ENCODE assay signal across 15 mouse cellular contexts in genomic region chr3:96573611-96574511, GRCm38 (mm10). TPM values are rescaled to one million over a fixed set of nuclear protein-coding genes. Genes with fewer than 3 reads are reported as not detected.
DNase-seq lines count a peak whose midpoint lies in the region; ATAC-seq lines count a peak whose summit lies in the region.
"Had no signal": no experiment of that assay in that cellular context is flagged by ENCODE, and none has a peak within 500 bp of the region (broad histone marks: within the 10 kb centered on the region; RNA-seq: fewer than 3 reads in every experiment).

No protein-coding gene starts in this region.

- H3K4me2 ChIP-seq in limb, embryonic 15.5 days: no peak overlapping the region
- H3K4me2 ChIP-seq in heart, embryonic 11.5 days: peak overlapping the region; percentile 11; the same call in 1 of the 2 replicates
- H3K4me2 ChIP-seq in forebrain, embryonic 11.5 days (ENCODE audit: low read depth, low read length, severe bottlenecking): no peak overlapping the region
- H3K4me2 ChIP-seq: embryonic facial prominence, embryonic 12.5 days; forebrain, embryonic 13.5 days; lung, embryonic 15.5 days had no signal

- H3K4me3 ChIP-seq in limb, embryonic 15.5 days: no peak overlapping the region
- H3K4me3 ChIP-seq in limb, embryonic 10.5 days: no peak overlapping the region
- no peak overlapping the region for H3K4me3 ChIP-seq in heart, embryonic 11.5 days (ENCODE audit: low read depth, low read length)
- H3K4me3 ChIP-seq in forebrain, embryonic 11.5 days (ENCODE audit: low read depth, low read length): no peak overlapping the region
- H3K4me3 ChIP-seq: embryonic facial prominence, embryonic 12.5 days; forebrain, embryonic 13.5 days; lung, embryonic 15.5 days; midbrain, embryonic 10.5 days had no signal

- H3K27ac ChIP-seq in limb, embryonic 15.5 days: no peak overlapping the region
- no peak overlapping the region for H3K27ac ChIP-seq in limb, embryonic 10.5 days
- H3K27ac ChIP-seq in heart, embryonic 11.5 days (ENCODE audit: low read depth, low read length): peak overlapping the region; percentile 15; the same call in 1 of the 2 replicates
- H3K27ac ChIP-seq in forebrain, embryonic 11.5 days (ENCODE audit: low read depth, low read length): no peak overlapping the region
- H3K27ac ChIP-seq: embryonic facial prominence, embryonic 12.5 days; forebrain, embryonic 13.5 days; lung, embryonic 15.5 days; midbrain, embryonic 10.5 days had no signal

- peak overlapping the region; percentile 1; the same call in 1 of the 2 replicates for H3K9ac ChIP-seq in limb, embryonic 15.5 days
- H3K9ac ChIP-seq in heart, embryonic 11.5 days (ENCODE audit: low read depth, low read length): 0 out of 2 replicates have a peak overlapping the region, but pooled peaks have one; percentile 10
- H3K9ac ChIP-seq in forebrain, embryonic 11.5 days (ENCODE audit: low read length): no peak overlapping the region
- H3K9ac ChIP-seq: embryonic facial prominence, embryonic 12.5 days; forebrain, embryonic 13.5 days; lung, embryonic 15.5 days had no signal

- 75% methylated on average over 19 of the region's 19 CpGs for WGBS in limb, embryonic 15.5 days
- WGBS in limb, embryonic 10.5 days: 73% methylated on average over 19 of the region's 19 CpGs
- 48% methylated on average over 19 of the region's 19 CpGs for WGBS in heart, embryonic 11.5 days (ENCODE audit: insufficient replicate concordance)
- WGBS in forebrain, embryonic 11.5 days: 85% methylated on average over 19 of the region's 19 CpGs

- H3K36me3 ChIP-seq in limb, embryonic 15.5 days: 0 out of 2 replicates have a peak, but pooled peaks cover 4% of the 10 kb centered on the region
- H3K36me3 ChIP-seq in limb, embryonic 10.5 days: no peaks in the 10 kb centered on the region
- no peaks in the 10 kb centered on the region for H3K36me3 ChIP-seq in heart, embryonic 11.5 days (ENCODE audit: control insufficient read depth, insufficient read depth, low read length)
- H3K36me3 ChIP-seq in forebrain, embryonic 11.5 days (ENCODE audit: control insufficient read depth, insufficient read depth, low read length): no peaks in the 10 kb centered on the region
- H3K36me3 ChIP-seq: embryonic facial prominence, embryonic 12.5 days; lung, embryonic 15.5 days; midbrain, embryonic 10.5 days had no signal

- H3K4me1 ChIP-seq in limb, embryonic 15.5 days: peaks cover 25% of the 10 kb centered on the region
- H3K4me1 ChIP-seq in limb, embryonic 10.5 days: peaks cover 42% of the 10 kb centered on the region
- H3K4me1 ChIP-seq in heart, embryonic 11.5 days (ENCODE audit: control insufficient read depth, insufficient read depth, low read length): peaks cover 46% of the 10 kb centered on the region
- H3K4me1 ChIP-seq in forebrain, embryonic 11.5 days (replicated peaks; ENCODE audit: control insufficient read depth, insufficient read depth, low read length): peaks cover 8% of the 10 kb centered on the region; the same call in 1 of the 2 replicates

- H3K27me3 ChIP-seq in limb, embryonic 15.5 days: no peaks in the 10 kb centered on the region
- H3K27me3 ChIP-seq in limb, embryonic 10.5 days (ENCODE audit: low read depth, poor library complexity, severe bottlenecking): no peaks in the 10 kb centered on the region
- no peaks in the 10 kb centered on the region for H3K27me3 ChIP-seq in heart, embryonic 11.5 days (ENCODE audit: control insufficient read depth, insufficient read depth, low read length)
- no peaks in the 10 kb centered on the region for H3K27me3 ChIP-seq in forebrain, embryonic 11.5 days (ENCODE audit: control insufficient read depth, insufficient read depth, low read length)
- H3K27me3 ChIP-seq: embryonic facial prominence, embryonic 12.5 days; forebrain, embryonic 13.5 days; lung, embryonic 15.5 days had no signal

- DNase-seq in limb, embryonic 10.5 days (ENCODE audit: low spot score): no peak
- peak; percentile 75 for DNase-seq in adrenal gland, postnatal 14 days
- peak; percentile 10 for DNase-seq in naive thymus-derived CD4-positive, alpha-beta T cell, adult 2 months (ENCODE audit: low read depth)
- DNase-seq in forebrain, embryonic 11.5 days (ENCODE audit: low spot score): no peak
- DNase-seq: cerebellum, adult 2 months had no signal

- H3K9me3 ChIP-seq in limb, embryonic 15.5 days: no peaks in the 10 kb centered on the region
- H3K9me3 ChIP-seq in limb, embryonic 10.5 days (replicated peaks): no peaks in the 10 kb centered on the region
- no peaks in the 10 kb centered on the region for H3K9me3 ChIP-seq in heart, embryonic 11.5 days (replicated peaks; ENCODE audit: control insufficient read depth, low read length)
- H3K9me3 ChIP-seq in forebrain, embryonic 11.5 days (ENCODE audit: control insufficient read depth, low read length): no peaks in the 10 kb centered on the region
- H3K9me3 ChIP-seq: embryonic facial prominence, embryonic 12.5 days; forebrain, embryonic 13.5 days; G1E; lung, embryonic 15.5 days; midbrain, embryonic 10.5 days had no signal

- no peak for ATAC-seq in limb, embryonic 15.5 days (ENCODE audit: insufficient number of reproducible peaks, low FRiP score, low TSS enrichment, low read depth)
- no peak for ATAC-seq in heart, embryonic 11.5 days (replicated peaks; ENCODE audit: insufficient number of reproducible peaks, low FRiP score, low TSS enrichment)
- ATAC-seq in forebrain, embryonic 11.5 days (replicated peaks; ENCODE audit: low FRiP score): no peak
- ATAC-seq in megakaryocyte progenitor cell, adult 5-6 weeks (replicated peaks; ENCODE audit: poor library complexity): no peak
- ATAC-seq: forebrain, embryonic 13.5 days had no signal

RNA-seq across cellular contexts. Expression of gene Gm16253, which starts 2.9 kb away (rescaled TPM):
- polyA plus RNA-seq in limb, embryonic 15.5 days (2015; fragmentation: Nextera tagmentation; extraction: Ambion mirVana): 0.82 and 1.2 TPM in 2 replicates
- polyA plus RNA-seq in limb, embryonic 10.5 days (2016; fragmentation: Nextera tagmentation; extraction: Ambion mirVana): 0.60 and 2.0 TPM in 2 replicates
- total RNA-seq in adrenal gland, postnatal 14 days (2021): not detected in 2 replicates
- 1.2 and 1.5 TPM in 2 replicates for polyA plus RNA-seq in heart, embryonic 11.5 days (2014; fragmentation: Nextera tagmentation; extraction: Ambion mirVana)
- 1.0 TPM in 1 of 2 replicates, not detected in the other for polyA plus RNA-seq in forebrain, embryonic 11.5 days (2014; fragmentation: Nextera tagmentation; extraction: Ambion mirVana)
- total RNA-seq in megakaryocyte progenitor cell, adult 5-6 weeks (2015): not detected in 2 replicates
- not detected in 2 replicates for total RNA-seq in megakaryocyte progenitor cell, adult 5-6 weeks (2017)
- total RNA-seq: G1E; hematopoietic stem cell, adult 5-6 weeks; left cerebral cortex, postnatal 14 days had no signal
- polyA plus RNA-seq: cerebellum, adult 2 months; G1E had no signal

RNA-seq across cellular contexts. Expression of gene Txnip, which starts 16.1 kb away (rescaled TPM):
- polyA plus RNA-seq in limb, embryonic 15.5 days (2015; fragmentation: Nextera tagmentation; extraction: Ambion mirVana): 151 and 157 TPM in 2 replicates
- polyA plus RNA-seq in limb, embryonic 10.5 days (2016; fragmentation: Nextera tagmentation; extraction: Ambion mirVana): 28.5 and 43.4 TPM in 2 replicates
- total RNA-seq in adrenal gland, postnatal 14 days (2021): 479 and 772 TPM in 2 replicates
- 106 and 121 TPM in 2 replicates for polyA plus RNA-seq in heart, embryonic 11.5 days (2014; fragmentation: Nextera tagmentation; extraction: Ambion mirVana)
- 45.5 and 46.3 TPM in 2 replicates for polyA plus RNA-seq in forebrain, embryonic 11.5 days (2014; fragmentation: Nextera tagmentation; extraction: Ambion mirVana)
- 103 and 139 TPM in 2 replicates for total RNA-seq in megakaryocyte progenitor cell, adult 5-6 weeks (2015)
- total RNA-seq in megakaryocyte progenitor cell, adult 5-6 weeks (2017): 94.6 and 128 TPM in 2 replicates

RNA-seq across cellular contexts. Expression of gene Polr3gl, which starts 20.1 kb away (rescaled TPM):
- polyA plus RNA-seq in limb, embryonic 15.5 days (2015; fragmentation: Nextera tagmentation; extraction: Ambion mirVana): 38.9 and 42.0 TPM in 2 replicates
- 27.2 and 42.1 TPM in 2 replicates for polyA plus RNA-seq in limb, embryonic 10.5 days (2016; fragmentation: Nextera tagmentation; extraction: Ambion mirVana)
- total RNA-seq in adrenal gland, postnatal 14 days (2021): 35.0 and 36.1 TPM in 2 replicates
- 21.4 and 23.8 TPM in 2 replicates for polyA plus RNA-seq in heart, embryonic 11.5 days (2014; fragmentation: Nextera tagmentation; extraction: Ambion mirVana)
- 22.0 and 28.4 TPM in 2 replicates for polyA plus RNA-seq in forebrain, embryonic 11.5 days (2014; fragmentation: Nextera tagmentation; extraction: Ambion mirVana)
- total RNA-seq in megakaryocyte progenitor cell, adult 5-6 weeks (2015): 27.0 and 30.4 TPM in 2 replicates
- 50.7 and 59.5 TPM in 2 replicates for total RNA-seq in megakaryocyte progenitor cell, adult 5-6 weeks (2017)

RNA-seq across cellular contexts. Expression of gene Ankrd34a, which starts 22.6 kb away (rescaled TPM):
- polyA plus RNA-seq in limb, embryonic 15.5 days (2015; fragmentation: Nextera tagmentation; extraction: Ambion mirVana): 1.9 and 2.7 TPM in 2 replicates
- 0.73 and 0.96 TPM in 2 replicates for polyA plus RNA-seq in limb, embryonic 10.5 days (2016; fragmentation: Nextera tagmentation; extraction: Ambion mirVana)
- 0.49 and 0.70 TPM in 2 replicates for total RNA-seq in adrenal gland, postnatal 14 days (2021)
- polyA plus RNA-seq in heart, embryonic 11.5 days (2014; fragmentation: Nextera tagmentation; extraction: Ambion mirVana): 9.0 TPM in 2 replicates
- polyA plus RNA-seq in forebrain, embryonic 11.5 days (2014; fragmentation: Nextera tagmentation; extraction: Ambion mirVana): 1.9 and 2.4 TPM in 2 replicates
- not detected in 2 replicates for total RNA-seq in megakaryocyte progenitor cell, adult 5-6 weeks (2015)
- total RNA-seq in megakaryocyte progenitor cell, adult 5-6 weeks (2017): not detected in 2 replicates
- total RNA-seq: hematopoietic stem cell, adult 5-6 weeks had no signal

RNA-seq across cellular contexts. Expression of gene Lix1l, which starts 27.1 kb away (rescaled TPM):
- 7.7 and 9.4 TPM in 2 replicates for polyA plus RNA-seq in limb, embryonic 15.5 days (2015; fragmentation: Nextera tagmentation; extraction: Ambion mirVana)
- 3.6 and 4.5 TPM in 2 replicates for polyA plus RNA-seq in limb, embryonic 10.5 days (2016; fragmentation: Nextera tagmentation; extraction: Ambion mirVana)
- 29.1 and 29.6 TPM in 2 replicates for total RNA-seq in adrenal gland, postnatal 14 days (2021)
- 6.4 and 6.7 TPM in 2 replicates for polyA plus RNA-seq in heart, embryonic 11.5 days (2014; fragmentation: Nextera tagmentation; extraction: Ambion mirVana)
- 5.5 TPM in 2 replicates for polyA plus RNA-seq in forebrain, embryonic 11.5 days (2014; fragmentation: Nextera tagmentation; extraction: Ambion mirVana)
- 0.89 and 3.0 TPM in 2 replicates for total RNA-seq in megakaryocyte progenitor cell, adult 5-6 weeks (2015)
- 0.83 and 2.3 TPM in 2 replicates for total RNA-seq in megakaryocyte progenitor cell, adult 5-6 weeks (2017)

Comparison
In these comparisons a context has a peak if more than half of its experiments do, and no peak if none do; other contexts are left out.
1. DNase-seq: peak in adrenal gland, postnatal 14 days (single experiment) and naive thymus-derived CD4-positive, alpha-beta T cell, adult 2 months (single experiment); none in limb, embryonic 10.5 days (single experiment) and forebrain, embryonic 11.5 days (single experiment).